Mouse (Mus musculus) cerebellum, postnatal 10 days (tissue): ENCODE measurements at regions not wholly inside any gene's neighbourhood (a gene's known extent, or its start where the extent isn't known, plus 50 kb on each side); places are given as distances from the start of the nearest gene placed in this dataset.

Source experiments
- DNase-seq, 2 experiments: peaks; one replicate each; pipeline ENCODE4 v3.0.0; 2021; ENCODE audit warnings: mixed read lengths in 2 of 2

DNA sequence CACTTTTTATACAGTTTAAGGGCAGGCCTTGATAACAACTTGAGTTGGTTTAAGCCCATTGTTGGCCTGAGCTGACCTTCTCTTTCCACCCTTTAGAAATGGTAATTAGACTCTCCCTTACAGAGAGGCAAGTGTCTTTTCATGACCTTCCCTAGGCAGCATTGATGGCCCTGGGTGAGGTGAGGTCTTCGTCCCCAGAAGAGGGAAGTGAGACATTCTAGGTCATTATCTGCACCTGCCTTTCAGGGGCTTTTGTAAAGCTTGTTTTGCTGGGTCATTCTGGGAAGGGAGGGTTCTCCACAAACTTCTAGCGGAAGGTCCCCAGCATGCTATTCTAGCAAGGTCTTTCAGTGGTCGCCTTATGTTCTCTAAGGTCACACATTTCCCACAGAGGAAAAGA is 93.6 kb upstream of the Foxn2 start:
- no peak for DNase-seq

GRCm38 (mm10) chr17:88349825-88350460 is 90.6 kb upstream of the Foxn2 start:
- DNase-seq = peak; percentile 63 to 65

- DNase-seq = peak; percentile 36 to 43
Measured at GRCm38 (mm10) chr17:88350986-88351385, 89.5 kb upstream of the Foxn2 start.

- DNase-seq = no peak
Measured at GRCm38 (mm10) chr17:88352960-88353359, 87.6 kb upstream of the Foxn2 start.

- DNase-seq = no peak
Measured at GRCm38 (mm10) chr17:88361161-88361560, 79.3 kb upstream of the Foxn2 start.

DNA sequence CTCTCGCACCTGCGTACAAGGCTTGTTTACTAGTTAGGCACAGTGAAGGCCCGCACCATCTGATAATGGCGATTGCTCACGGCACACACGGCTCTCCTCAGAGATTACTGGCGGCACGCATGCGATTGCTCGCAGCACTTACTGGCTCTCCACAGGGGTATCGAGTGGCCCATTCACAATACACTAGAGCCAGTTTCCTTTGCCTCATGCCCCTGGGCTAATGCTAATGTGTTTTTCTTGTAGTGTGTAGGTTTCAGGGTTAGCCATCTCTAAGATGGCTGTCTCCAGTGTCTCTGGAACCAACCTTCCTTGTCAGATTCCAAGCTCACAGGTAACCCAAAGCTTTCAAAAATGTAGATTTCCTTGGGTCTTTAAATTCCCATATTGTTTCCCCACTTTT is 78.1 kb upstream of the Foxn2 start:
- DNase-seq = no peak

GRCm38 (mm10) chr17:88367876-88368275 is 72.6 kb upstream of the Foxn2 start:
- no peak for DNase-seq

DNA sequence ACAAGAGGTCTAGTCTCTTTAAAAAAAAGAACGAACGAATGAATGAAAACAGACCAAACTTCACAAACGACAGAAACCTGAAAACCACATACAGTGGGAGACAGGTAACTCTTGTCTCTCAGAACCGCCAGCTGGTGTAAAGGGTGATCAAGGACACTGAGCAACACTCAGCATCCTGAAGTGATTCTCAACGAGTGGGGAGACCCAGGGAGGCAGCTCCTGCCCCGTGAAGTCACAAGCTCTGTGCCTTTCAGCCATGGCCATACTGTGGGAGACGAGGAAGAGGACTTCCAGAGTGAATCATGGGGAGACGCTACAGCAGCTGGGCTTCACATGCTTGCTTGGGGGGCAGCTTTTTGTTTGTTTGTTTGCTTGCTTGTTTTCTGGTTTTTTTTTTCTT is 70.5 kb upstream of the Foxn2 start:
- DNase-seq = no peak

DNA sequence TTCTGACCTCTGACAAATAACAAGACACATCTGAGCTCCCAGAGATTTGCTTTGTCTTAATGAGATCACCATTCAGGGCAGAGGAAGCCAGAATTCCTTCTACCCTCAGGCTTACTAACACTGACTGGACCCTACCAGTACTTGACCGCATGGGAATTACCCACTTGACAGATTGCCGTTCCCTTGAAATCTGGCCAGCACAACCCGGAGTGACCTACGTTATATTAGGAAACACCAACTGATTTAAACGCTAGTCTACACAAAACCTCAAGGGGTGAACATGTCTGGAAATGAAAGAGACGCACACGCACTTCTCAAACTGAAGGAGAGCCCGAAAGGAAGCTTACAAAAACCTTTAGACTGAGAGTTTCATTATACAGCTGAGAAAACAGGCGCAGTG is 69.8 kb upstream of the Foxn2 start:
- peak; percentile 61 to 69 for DNase-seq

- peak; percentile 40 to 58 for DNase-seq
Measured at GRCm38 (mm10) chr17:88378505-88378904, 62.0 kb upstream of the Foxn2 start.

DNA sequence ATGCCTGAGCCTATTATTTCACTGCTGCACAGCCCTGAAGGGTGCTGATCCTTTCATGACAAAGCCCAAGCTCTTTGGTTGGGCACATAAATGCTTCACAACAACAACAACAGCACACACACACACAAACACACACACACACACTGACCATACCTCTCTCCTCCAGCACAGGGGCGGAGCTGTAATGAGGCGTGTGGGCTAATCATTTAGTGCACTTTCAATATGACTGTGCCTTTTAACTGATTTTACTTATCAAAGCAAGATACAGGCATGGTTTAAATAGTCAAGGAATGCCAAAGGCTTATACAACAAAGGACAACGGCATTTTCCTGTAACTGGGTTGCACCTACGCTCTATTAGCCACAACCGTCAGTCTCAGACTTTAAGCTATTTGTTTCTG is 61.1 kb upstream of the Foxn2 start:
- DNase-seq = peak in 1 of 2 experiments; percentile 1

DNA sequence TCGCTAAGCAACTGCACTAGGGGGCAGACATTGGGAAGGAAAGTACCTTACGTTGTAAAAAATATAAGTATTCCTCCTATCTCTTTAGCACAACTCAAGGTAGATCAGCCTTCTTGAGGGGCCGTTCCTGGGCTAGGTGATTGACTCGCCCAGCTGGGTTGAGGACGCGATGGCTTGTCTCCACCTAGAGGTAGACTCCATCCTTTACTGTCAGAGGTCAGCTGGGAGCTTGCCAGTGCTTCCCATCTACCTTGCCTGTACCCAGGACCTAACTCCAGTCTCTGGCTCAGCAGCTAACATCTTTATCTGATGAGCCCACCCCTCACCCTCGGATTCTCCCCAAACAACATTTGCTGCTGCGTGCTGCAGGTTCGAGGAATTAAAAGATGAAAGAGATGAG is 59.4 kb upstream of the Foxn2 start:
- DNase-seq = peak; percentile 61 to 67

DNA sequence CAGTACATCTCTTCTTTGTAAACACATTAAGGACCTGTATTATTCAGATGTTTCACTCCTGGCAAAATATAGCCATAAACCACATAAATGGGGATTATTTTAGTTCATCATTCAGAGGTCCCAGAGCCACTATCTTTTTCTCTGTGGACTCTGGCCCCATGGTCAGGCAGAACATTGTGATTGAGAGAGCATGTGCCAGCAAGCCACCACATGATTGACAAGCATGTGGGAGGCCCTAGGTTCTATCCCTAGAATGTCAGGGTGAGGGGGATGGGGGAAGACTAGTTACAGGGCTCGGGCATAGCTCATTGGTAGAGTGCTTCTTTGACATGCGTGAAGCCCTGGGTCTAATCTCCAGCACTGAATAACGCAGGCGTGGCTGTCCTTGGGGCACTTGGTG is 57.1 kb upstream of the Foxn2 start:
- DNase-seq = no peak

GRCm38 (mm10) chr17:88388441-88388951 is 52.0 kb upstream of the Foxn2 start:
- peak; percentile 89 to 93 for DNase-seq

- peak in 1 of 2 experiments; percentile 52 for DNase-seq
Measured at GRCm38 (mm10) chr17:88389668-88390461, 50.6 kb upstream of the Foxn2 start.
